Mouse (Mus musculus): ENCODE measurements at regions not wholly inside any gene's neighbourhood (a gene's known extent, or its start where the extent isn't known, plus 50 kb on each side); places are given as distances from the start of the nearest gene placed in this dataset.

DNA sequence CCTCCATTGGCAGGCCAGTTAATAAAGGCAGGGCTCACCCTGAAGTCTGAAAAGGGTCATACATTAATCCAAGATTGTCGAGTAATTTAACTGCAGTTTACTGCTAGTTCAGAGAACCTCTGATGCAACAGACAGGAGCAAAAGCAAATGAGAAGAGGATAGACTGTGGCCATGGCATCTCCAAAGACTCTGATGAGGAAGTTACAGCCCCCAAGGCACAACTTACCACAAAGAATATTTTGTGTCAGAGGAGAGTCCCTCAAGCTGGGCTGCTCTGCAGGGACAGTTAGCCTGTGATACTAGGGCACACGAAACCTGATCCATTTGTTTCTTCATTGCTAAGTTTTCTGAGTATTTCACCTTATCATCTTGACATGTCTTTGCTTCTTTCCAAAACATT lies 130.9 kb upstream of the Sesn3 start:
- H3K4me1 ChIP-seq (ENCODE audit: control insufficient read depth, insufficient read depth, low read length) = no peaks in the 10 kb centered on the region
- H3K27ac ChIP-seq (ENCODE audit: insufficient read depth, low read length) = no peak overlapping the region
- no peak for TF ChIP-seq POLR2A (IDR thresholded peaks at IDR 0.05; ENCODE audit: extremely low read depth, insufficient read depth, low read length)
- TF ChIP-seq CTCF (IDR thresholded peaks at IDR 0.05; ENCODE audit: extremely low read depth, insufficient read depth, low read length) = no peak
- H3K4me3 ChIP-seq (ENCODE audit: insufficient read depth, low read length) = no peak overlapping the region

- H3K4me3 ChIP-seq (ENCODE audit: insufficient read depth, low read length) = no peak overlapping the region
- TF ChIP-seq POLR2A (IDR thresholded peaks at IDR 0.05; ENCODE audit: extremely low read depth, insufficient read depth, low read length) = no peak
- TF ChIP-seq CTCF (IDR thresholded peaks at IDR 0.05; ENCODE audit: extremely low read depth, insufficient read depth, low read length) = no peak
- no peaks in the 10 kb centered on the region for H3K4me1 ChIP-seq (ENCODE audit: control insufficient read depth, insufficient read depth, low read length)
- H3K27ac ChIP-seq (ENCODE audit: insufficient read depth, low read length) = no peak overlapping the region
Measured at GRCm38 (mm10) chr9:14147088-14147487, 127.8 kb upstream of the Sesn3 start.

DNA sequence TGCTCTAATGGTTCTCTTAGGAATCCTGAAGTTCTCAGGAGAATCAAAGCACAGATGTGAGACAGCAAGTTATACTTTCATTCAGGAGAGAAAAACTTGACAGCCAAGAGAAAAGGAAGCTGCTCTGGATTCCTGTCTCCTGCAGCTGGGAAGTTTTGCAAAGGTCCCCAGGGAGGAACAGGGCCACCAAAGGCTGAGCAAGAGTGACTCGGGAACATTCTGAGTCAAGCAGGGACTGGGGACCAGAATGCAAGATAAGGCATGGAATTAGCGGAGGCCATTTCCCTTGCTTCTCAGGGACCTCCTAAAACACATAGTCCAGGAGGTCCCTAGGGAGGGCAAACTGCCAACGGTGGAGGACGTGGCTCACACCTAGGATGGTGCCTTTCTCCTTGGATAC lies 127.1 kb upstream of the Sesn3 start:
- no peak for TF ChIP-seq CTCF (IDR thresholded peaks at IDR 0.05; ENCODE audit: extremely low read depth, insufficient read depth, low read length)
- TF ChIP-seq POLR2A (IDR thresholded peaks at IDR 0.05; ENCODE audit: extremely low read depth, insufficient read depth, low read length) = no peak
- Histone ChIP-seq H3K27ac (ENCODE audit: insufficient read depth, low read length) (no peak overlapping the region), H3K4me3 (ENCODE audit: insufficient read depth, low read length) (no peak overlapping the region), H3K4me1 (ENCODE audit: control insufficient read depth, insufficient read depth, low read length) (no peaks in the 10 kb centered on the region)

DNA sequence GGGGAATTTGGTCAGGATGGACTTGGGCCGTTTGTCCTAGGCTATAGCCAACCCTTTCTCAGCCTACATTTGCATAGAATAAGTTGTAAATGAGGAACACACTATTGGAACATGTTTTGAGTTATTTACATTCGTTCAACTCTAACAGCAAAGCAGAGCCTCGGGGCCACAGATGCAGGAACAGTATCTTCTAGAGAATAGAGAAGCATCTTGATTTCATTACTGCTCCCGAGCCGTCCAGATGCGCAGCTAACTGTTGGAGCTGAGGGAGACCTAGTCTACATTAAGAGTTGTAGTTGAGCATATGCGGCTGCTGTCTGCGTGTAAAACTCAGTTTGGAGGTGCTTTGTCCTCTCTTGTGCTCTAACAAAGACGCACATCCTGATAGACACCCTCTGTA lies 124.6 kb upstream of the Sesn3 start:
- Histone ChIP-seq H3K27ac (ENCODE audit: insufficient read depth, low read length) (no peak overlapping the region), H3K4me3 (ENCODE audit: insufficient read depth, low read length) (no peak overlapping the region), H3K4me1 (ENCODE audit: control insufficient read depth, insufficient read depth, low read length) (no peaks in the 10 kb centered on the region)
- TF ChIP-seq POLR2A (IDR thresholded peaks at IDR 0.05; ENCODE audit: extremely low read depth, insufficient read depth, low read length) = no peak
- no peak for TF ChIP-seq CTCF (IDR thresholded peaks at IDR 0.05; ENCODE audit: extremely low read depth, insufficient read depth, low read length)

DNA sequence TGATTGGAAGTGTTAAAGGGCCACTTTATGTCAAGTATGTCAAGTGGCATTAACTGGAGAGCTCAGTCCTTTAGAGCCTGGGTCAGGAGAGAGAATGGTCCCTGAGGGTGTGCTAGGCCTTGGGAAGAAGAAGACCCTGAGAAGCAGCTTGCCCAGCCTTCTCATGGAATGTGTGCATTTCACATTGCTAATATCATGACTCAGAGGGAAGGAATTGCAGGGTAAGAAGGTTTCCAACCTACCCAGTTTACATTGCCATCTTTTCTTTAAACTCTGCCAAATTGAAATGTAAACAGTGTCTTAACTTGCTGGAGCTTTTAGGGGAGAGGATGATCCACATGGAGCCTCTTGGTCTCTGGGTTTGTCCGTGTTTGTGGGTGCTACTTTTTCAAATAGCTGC lies 117.9 kb upstream of the Sesn3 start:
- TF ChIP-seq CTCF (IDR thresholded peaks at IDR 0.05; ENCODE audit: extremely low read depth, insufficient read depth, low read length) (no peak), POLR2A (IDR thresholded peaks at IDR 0.05; ENCODE audit: extremely low read depth, insufficient read depth, low read length) (no peak)
- H3K4me3 ChIP-seq (ENCODE audit: insufficient read depth, low read length) = no peak overlapping the region
- no peak overlapping the region for H3K27ac ChIP-seq (ENCODE audit: insufficient read depth, low read length)
- H3K4me1 ChIP-seq (ENCODE audit: control insufficient read depth, insufficient read depth, low read length) = no peaks in the 10 kb centered on the region

- no peak overlapping the region for H3K4me3 ChIP-seq (ENCODE audit: insufficient read depth, low read length)
- TF ChIP-seq POLR2A (IDR thresholded peaks at IDR 0.05; ENCODE audit: extremely low read depth, insufficient read depth, low read length) (no peak), CTCF (IDR thresholded peaks at IDR 0.05; ENCODE audit: extremely low read depth, insufficient read depth, low read length) (no peak)
Measured at GRCm38 (mm10) chr9:14158096-14158837, 116.6 kb upstream of the Sesn3 start.

GRCm38 (mm10) chr9:14160207-14160606 lies 114.7 kb upstream of the Sesn3 start:
- no peak for TF ChIP-seq CTCF (IDR thresholded peaks at IDR 0.05; ENCODE audit: extremely low read depth, insufficient read depth, low read length)
- no peak for TF ChIP-seq POLR2A (IDR thresholded peaks at IDR 0.05; ENCODE audit: extremely low read depth, insufficient read depth, low read length)
- no peak overlapping the region for H3K4me3 ChIP-seq (ENCODE audit: insufficient read depth, low read length)
- no peaks in the 10 kb centered on the region for H3K4me1 ChIP-seq (ENCODE audit: control insufficient read depth, insufficient read depth, low read length)
- H3K27ac ChIP-seq (ENCODE audit: insufficient read depth, low read length) = no peak overlapping the region

More at GRCm38 (mm10) chr9:14158096-14158837, 116.6 kb upstream of the Sesn3 start:
- Histone ChIP-seq H3K27ac (ENCODE audit: insufficient read depth, low read length) (no peak overlapping the region), H3K4me1 (ENCODE audit: control insufficient read depth, insufficient read depth, low read length) (no peaks in the 10 kb centered on the region)

DNA sequence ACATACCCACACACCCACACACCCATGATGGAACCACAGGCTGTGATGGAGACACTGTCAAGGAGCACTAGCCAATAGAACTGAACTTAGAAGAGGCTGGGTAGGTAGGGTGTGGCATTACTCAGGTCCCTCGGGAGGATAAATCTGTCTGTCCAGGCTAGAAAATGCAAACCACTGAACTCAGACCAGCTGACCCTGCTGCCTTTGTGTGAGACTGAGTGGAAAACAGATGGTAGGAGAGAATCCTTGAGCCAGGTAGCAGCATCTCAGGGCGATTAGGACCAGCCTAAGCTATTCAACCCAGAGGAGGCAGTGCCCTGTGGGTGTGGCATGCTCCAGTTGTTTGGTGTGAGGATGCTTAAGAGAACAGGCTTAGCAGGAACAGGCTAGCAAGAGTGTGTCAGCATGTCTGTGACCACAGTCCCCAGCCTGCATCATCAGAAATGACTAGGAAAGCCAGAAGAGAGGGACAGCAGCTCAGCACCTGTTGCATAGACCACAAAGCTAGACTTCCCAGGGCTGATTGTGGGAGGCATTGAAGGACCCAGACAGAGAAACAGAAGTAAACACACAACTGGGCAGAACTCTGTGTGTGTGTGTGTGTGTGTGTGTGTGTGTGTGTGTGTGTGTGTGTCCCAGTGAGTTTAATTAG lies 103.2 kb upstream of the Sesn3 start:
- H3K4me3 ChIP-seq (ENCODE audit: insufficient read depth, low read length) = no peak overlapping the region
- peaks cover 11% of the 10 kb centered on the region for H3K4me1 ChIP-seq (ENCODE audit: control insufficient read depth, insufficient read depth, low read length)
- no peak for TF ChIP-seq POLR2A (IDR thresholded peaks at IDR 0.05; ENCODE audit: extremely low read depth, insufficient read depth, low read length)
- TF ChIP-seq CTCF (IDR thresholded peaks at IDR 0.05; ENCODE audit: extremely low read depth, insufficient read depth, low read length) = no peak
- no peak overlapping the region for H3K27ac ChIP-seq (ENCODE audit: insufficient read depth, low read length)

- H3K4me3 ChIP-seq (ENCODE audit: insufficient read depth, low read length) = no peak overlapping the region
- peaks cover 11% of the 10 kb centered on the region for H3K4me1 ChIP-seq (ENCODE audit: control insufficient read depth, insufficient read depth, low read length)
- H3K27ac ChIP-seq (ENCODE audit: insufficient read depth, low read length) = no peak overlapping the region
- TF ChIP-seq CTCF (IDR thresholded peaks at IDR 0.05; ENCODE audit: extremely low read depth, insufficient read depth, low read length) (no peak), POLR2A (IDR thresholded peaks at IDR 0.05; ENCODE audit: extremely low read depth, insufficient read depth, low read length) (no peak)
Measured at GRCm38 (mm10) chr9:14173631-14174323, 101.1 kb upstream of the Sesn3 start.
